Mouse (Mus musculus) embryonic fibroblast, embryonic 13.5 days (primary cell): Measurements from ENCODE around the gene Abl1. TPM values are rescaled to one million over a fixed set of nuclear protein-coding genes. Genes with fewer than 3 reads are reported as not detected.
A peak's percentile ranks its signal among the peaks of the same experiment; 100 is the strongest.

ENCODE experiments used
- H3K27ac ChIP-seq: 2 replicates; pipeline ENCODE4 v1.5.1; 2012; ENCODE audit warnings: low read length, control low read depth, inconsistent platforms; ENCODE audit not compliant: insufficient read depth
- H3K4me1 ChIP-seq: 2 replicates; pipeline ENCODE4 v1.6.1; 2011; ENCODE audit warnings: low read length; ENCODE audit not compliant: control insufficient read depth, insufficient read depth
- H3K4me3 ChIP-seq: 2 replicates; pipeline ENCODE4 v1.5.1; 2011; ENCODE audit warnings: mild to moderate bottlenecking, control low read depth, low read length; ENCODE audit not compliant: insufficient read depth
- CTCF ChIP-seq: IDR thresholded peaks from 2 replicates; pipeline ENCODE4 v1.5.1; 2011; ENCODE audit warnings: mild to moderate bottlenecking, control low read depth, low read length, moderate library complexity, borderline replicate concordance; ENCODE audit not compliant: insufficient read depth
- POLR2A ChIP-seq: IDR thresholded peaks from 2 replicates; pipeline ENCODE4 v1.6.1; 2011; ENCODE audit warnings: low read depth, mild to moderate bottlenecking, control low read depth, low read length, moderate library complexity
- polyA plus RNA-seq: library from polyadenylated mRNA; stranded (reverse); fragments of >200 nt; gene quantifications from 2 replicates; pipeline ENCODE4 v1.2.4, GENCODE M21; 2011; ENCODE audit warnings: low read depth; ENCODE audit not compliant: missing spikeins, insufficient read length

The Abl1 gene
- polyA plus RNA-seq, 1 experiment, result 61.6 TPM

- Histone ChIP-seq H3K4me1 (peaks cover 3% of the 10 kb centered on the region; the same call in 1 of the 2 replicates), H3K4me3 (no peak overlapping the region), H3K27ac (no peak overlapping the region)
- TF ChIP-seq POLR2A (no peak), CTCF (peak; percentile 59; the same call in 1 of the 2 replicates)
Measured at GRCm38 (mm10) chr2:31815367-31815766, 127.2 kb downstream of the Abl1 start.

GRCm38 (mm10) chr2:31822524-31823371 lies 134.6 kb downstream of the Abl1 start:
- Histone ChIP-seq H3K27ac (no peak overlapping the region), H3K4me1 (peaks cover 3% of the 10 kb centered on the region; the same call in 1 of the 2 replicates), H3K4me3 (no peak overlapping the region)
- TF ChIP-seq CTCF (no peak), POLR2A (no peak)

GRCm38 (mm10) chr2:31823933-31824730 lies 136.0 kb downstream of the Abl1 start:
- no peak overlapping the region for H3K27ac ChIP-seq
- TF ChIP-seq POLR2A, result no peak
- peak; percentile 69; the same call in 1 of the 2 replicates for TF ChIP-seq CTCF
- peaks cover 3% of the 10 kb centered on the region; the same call in 1 of the 2 replicates for H3K4me1 ChIP-seq
- no peak overlapping the region for H3K4me3 ChIP-seq

GRCm38 (mm10) chr2:31825469-31825911 lies 137.3 kb downstream of the Abl1 start:
- no peak overlapping the region for H3K27ac ChIP-seq
- no peak for TF ChIP-seq POLR2A
- no peak for TF ChIP-seq CTCF

GRCm38 (mm10) chr2:31826094-31827085 lies 138.2 kb downstream of the Abl1 start:
- Histone ChIP-seq H3K4me3 (no peak overlapping the region), H3K4me1 (peaks cover 3% of the 10 kb centered on the region; the same call in 1 of the 2 replicates), H3K27ac (no peak overlapping the region)
- TF ChIP-seq CTCF (no peak), POLR2A (no peak)

More at GRCm38 (mm10) chr2:31825469-31825911, 137.3 kb downstream of the Abl1 start:
- Histone ChIP-seq H3K4me3 (no peak overlapping the region), H3K4me1 (peaks cover 3% of the 10 kb centered on the region; the same call in 1 of the 2 replicates)

GRCm38 (mm10) chr2:31827877-31828276 lies 139.7 kb downstream of the Abl1 start:
- no peak overlapping the region for H3K27ac ChIP-seq
- H3K4me1 ChIP-seq, result peaks cover 2% of the 10 kb centered on the region; the same call in 1 of the 2 replicates
- no peak for TF ChIP-seq CTCF
- no peak for TF ChIP-seq POLR2A
- no peak overlapping the region for H3K4me3 ChIP-seq

- TF ChIP-seq POLR2A, result no peak
- TF ChIP-seq CTCF, result no peak
- Histone ChIP-seq H3K4me3 (no peak overlapping the region), H3K4me1 (no peaks in the 10 kb centered on the region), H3K27ac (no peak overlapping the region)
Measured at GRCm38 (mm10) chr2:31828311-31828825, 140.2 kb downstream of the Abl1 start.

GRCm38 (mm10) chr2:31836091-31836490 lies 147.9 kb downstream of the Abl1 start:
- TF ChIP-seq POLR2A (no peak), CTCF (no peak)
- no peaks in the 10 kb centered on the region for H3K4me1 ChIP-seq
- H3K27ac ChIP-seq, result no peak overlapping the region
- H3K4me3 ChIP-seq, result no peak overlapping the region
